Mouse (Mus musculus) CD4-positive helper T cell, adult 2 months (primary cell): ENCODE results near the gene Yjefn3.
"Not testable (repeated sequence)": the region's sequence is repeated elsewhere in the genome, so short reads cannot be mapped to it uniquely, and the experiment has no call there.

ENCODE experiments used
- DNase-seq: peaks from one replicate; pipeline ENCODE4 v3.0.0-alpha.2; 2012; ENCODE audit warnings: low read depth, missing footprints, low spot score

Gene Yjefn3

DNA sequence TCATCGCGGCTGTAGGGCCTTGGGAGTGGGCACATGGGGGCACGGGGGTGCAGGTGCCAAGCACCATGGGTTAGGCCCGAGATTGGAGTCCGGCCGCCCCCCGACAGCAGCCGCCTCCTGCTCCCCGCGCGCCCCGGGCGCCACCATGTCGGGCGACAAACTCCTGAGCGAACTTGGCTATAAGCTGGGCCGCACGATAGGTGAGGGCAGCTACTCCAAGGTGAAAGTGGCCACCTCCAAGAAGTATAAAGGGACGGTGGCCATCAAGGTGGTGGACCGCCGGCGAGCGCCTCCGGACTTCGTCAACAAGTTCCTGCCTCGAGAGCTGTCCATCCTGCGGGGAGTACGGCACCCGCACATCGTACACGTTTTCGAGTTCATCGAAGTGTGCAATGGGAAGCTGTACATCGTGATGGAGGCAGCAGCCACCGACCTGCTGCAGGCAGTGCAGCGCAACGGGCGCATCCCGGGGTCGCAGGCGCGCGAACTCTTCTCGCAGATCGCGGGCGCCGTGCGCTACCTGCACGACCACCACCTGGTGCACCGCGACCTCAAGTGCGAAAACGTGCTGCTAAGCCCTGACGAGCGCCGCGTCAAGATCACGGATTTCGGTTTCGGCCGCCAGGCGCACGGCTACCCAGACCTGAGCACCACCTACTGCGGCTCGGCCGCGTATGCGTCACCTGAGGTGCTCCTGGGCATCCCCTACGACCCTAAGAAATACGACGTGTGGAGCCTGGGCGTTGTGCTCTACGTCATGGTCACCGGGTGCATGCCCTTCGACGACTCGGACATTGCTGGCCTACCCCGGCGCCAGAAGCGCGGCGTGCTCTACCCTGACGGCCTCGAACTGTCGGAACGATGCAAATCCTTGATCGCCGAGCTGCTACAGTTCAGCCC, at the start of gene Yjefn3, which contains the start of the genes Tssk6 and Ndufa13:
TSS of gene Yjefn3 (minus strand) at position 550 of the 900 bp plus-strand sequence.
TSS of gene Tssk6 (plus strand) at position 22 of the 900 bp plus-strand sequence.
TSS of gene Ndufa13 (minus strand) at position 396 of the 900 bp plus-strand sequence.
- peak; percentile 84 for DNase-seq

GRCm38 (mm10) chr8:69950300-69950699, 47.8 kb upstream of the Yjefn3 start:
- no peak for DNase-seq

DNA sequence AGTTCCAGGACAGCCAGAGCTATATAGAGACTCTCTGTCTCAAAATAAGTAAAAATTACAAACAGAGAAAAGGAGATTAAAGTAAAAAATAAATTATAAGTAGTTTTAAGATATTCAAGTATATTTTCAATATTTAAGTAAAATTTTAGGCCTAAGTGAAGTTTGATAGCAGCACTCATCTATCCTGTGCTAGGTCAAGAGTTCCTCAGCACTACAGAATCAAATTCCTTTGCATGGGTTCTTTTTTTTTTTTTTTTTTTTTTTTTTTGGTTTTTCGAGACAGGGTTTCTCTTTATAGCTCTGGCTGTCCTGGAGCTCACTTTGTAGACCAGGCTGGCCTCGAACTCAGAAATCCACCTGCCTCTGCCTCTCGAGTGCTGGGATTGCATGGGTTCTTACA, 40.0 kb upstream of the Yjefn3 start:
- not testable (repeated sequence) for DNase-seq

GRCm38 (mm10) chr8:69940386-69940785, 37.9 kb upstream of the Yjefn3 start:
- peak; percentile 24 for DNase-seq

- DNase-seq = no peak
Observed at GRCm38 (mm10) chr8:69939633-69940032, 37.1 kb upstream of the Yjefn3 start.

- DNase-seq = peak; percentile 48
Observed at GRCm38 (mm10) chr8:69938245-69938982, 35.9 kb upstream of the Yjefn3 start.

- DNase-seq = peak; percentile 43
Observed at GRCm38 (mm10) chr8:69937466-69937865, 35.0 kb upstream of the Yjefn3 start.

- DNase-seq = no peak
Observed at GRCm38 (mm10) chr8:69936050-69936794, 33.7 kb upstream of the Yjefn3 start.

GRCm38 (mm10) chr8:69935431-69935830, 32.9 kb upstream of the Yjefn3 start:
- no peak for DNase-seq

- no peak for DNase-seq
Observed at GRCm38 (mm10) chr8:69934582-69934981, 32.1 kb upstream of the Yjefn3 start.

GRCm38 (mm10) chr8:69933811-69934210, 31.3 kb upstream of the Yjefn3 start:
- DNase-seq = peak; percentile 50

DNA sequence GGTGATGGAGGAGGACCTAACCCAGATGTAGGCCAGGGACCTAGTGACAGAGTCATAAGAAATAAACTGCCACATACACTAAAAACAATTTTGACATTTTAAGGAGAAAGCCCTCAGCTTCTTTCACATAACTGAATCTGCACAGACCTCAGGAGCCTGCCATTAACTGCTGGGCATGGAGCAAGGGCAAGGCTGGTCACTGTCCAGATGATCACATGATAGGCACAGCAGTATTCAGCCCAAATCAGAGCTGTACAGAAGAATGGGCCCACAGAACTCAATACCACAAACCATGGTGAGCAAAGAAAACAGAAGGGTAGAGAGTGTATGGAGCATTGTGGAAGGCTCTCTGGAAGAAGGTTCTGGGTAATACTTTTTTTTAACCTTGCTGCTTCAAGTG, 24.4 kb upstream of the Yjefn3 start:
- no peak for DNase-seq

DNA sequence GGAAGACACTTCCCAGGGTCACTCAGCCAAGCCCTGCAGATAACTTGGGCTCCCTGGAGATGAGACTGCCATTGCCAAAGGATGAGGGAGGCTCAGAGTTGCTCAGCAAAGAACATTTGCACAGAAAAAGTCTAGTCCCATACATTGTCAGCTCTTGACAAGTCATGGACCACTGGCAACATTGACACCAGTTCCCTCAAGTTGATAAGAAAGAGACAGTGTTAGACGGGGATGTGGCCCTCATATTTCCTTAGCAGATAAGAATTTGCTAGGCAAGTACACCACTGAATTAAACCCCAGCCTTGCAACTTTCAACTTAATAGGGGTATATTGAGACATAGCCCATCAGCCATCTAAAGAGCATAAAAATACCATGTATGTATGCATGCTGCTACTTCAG, 21.5 kb upstream of the Yjefn3 start:
- no peak for DNase-seq

DNA sequence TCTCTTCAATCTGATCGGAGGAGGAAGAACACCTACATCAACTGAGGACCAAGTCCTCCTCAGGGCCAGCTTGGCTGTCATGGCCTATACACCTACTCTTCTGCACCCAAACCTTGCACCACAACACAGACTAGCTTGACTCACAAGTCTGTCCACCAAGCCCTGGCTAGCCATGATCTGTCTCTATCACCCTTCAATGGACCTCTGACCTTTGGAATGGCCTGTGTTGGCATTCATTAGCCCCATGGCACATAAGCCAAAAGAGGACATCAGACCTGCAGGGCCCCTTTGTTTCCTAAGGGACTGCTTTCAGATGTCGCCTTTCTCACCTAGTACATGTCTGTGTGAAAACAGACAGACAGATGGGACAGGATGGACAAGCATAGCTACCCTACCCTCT, 18.6 kb upstream of the Yjefn3 start:
- DNase-seq = no peak

DNA sequence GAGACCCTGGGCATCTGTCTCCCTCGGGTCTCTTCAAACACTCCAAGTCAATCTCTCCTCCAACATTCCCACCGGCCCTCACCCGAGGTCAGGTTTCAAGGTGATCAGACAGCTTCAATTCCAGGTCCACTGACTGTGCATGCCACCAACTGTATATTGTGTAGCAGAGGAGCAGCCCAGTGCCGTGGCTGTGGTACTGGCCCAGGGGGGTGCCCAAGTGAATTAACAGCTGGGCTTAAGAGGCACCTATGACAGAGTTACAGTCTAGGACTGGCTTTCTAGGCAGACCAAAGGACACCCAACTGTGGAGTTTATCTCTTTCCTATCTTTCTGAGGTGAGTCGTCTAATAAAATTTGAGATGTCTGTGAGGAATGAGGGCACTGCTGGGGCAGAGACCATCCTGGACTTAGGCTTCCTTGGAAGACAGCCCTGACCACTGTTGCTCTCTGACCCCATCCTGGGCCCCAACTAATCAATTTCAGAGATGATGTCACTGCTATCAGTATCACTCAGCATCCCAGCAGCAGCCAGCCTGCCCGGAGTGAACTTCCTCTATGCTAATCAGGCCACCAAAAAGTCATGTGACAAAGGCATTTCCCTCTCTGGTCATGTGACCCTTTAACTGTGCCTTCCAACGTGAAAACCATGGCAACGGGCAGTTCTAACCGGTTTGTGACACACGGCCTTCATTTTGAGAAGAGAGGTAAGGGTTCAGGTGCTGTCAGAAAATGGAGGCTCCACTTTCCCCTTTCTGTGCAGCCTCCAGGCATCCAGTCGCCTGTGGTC, 17.6 kb upstream of the Yjefn3 start:
- peak; percentile 94 for DNase-seq

DNA sequence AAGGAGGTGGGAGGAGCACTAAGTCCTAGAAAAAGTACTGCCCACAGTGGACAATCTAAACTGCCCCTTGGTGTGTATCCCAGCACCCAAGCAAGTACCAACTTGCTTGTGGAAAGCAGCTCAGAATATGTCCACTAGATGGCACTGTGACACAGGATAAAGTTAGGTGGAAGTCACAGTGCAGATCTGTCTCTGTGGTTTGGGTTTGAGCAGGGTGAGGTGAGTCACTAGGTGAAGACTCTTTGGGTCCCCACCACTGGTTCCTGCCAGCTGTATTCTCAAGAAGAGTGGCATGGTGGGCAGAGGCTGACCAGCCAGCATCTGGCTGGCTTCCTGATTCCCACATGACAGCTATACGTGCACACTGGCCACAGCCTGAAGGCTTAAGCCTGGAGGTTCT, 16.5 kb upstream of the Yjefn3 start:
- peak; percentile 92 for DNase-seq

DNA sequence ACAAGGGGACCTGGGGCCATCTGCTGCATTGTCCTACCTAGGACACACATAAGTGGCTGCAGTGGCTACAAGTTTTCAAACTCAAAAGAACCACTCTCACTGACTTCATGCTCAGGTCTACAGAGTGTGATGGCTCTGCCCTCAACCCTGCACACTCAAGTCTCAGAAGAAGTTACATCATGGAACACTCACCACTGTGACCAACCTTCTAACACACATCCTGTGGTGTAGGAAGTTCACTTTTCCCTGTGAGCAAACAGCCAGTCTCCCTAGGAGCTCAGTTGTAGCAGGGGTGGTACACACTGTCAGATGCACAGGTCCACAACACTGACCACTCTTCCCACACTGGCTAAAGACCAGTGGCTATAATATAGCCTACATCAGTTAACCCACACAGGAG, 16.0 kb upstream of the Yjefn3 start:
- DNase-seq = peak; percentile 65

DNA sequence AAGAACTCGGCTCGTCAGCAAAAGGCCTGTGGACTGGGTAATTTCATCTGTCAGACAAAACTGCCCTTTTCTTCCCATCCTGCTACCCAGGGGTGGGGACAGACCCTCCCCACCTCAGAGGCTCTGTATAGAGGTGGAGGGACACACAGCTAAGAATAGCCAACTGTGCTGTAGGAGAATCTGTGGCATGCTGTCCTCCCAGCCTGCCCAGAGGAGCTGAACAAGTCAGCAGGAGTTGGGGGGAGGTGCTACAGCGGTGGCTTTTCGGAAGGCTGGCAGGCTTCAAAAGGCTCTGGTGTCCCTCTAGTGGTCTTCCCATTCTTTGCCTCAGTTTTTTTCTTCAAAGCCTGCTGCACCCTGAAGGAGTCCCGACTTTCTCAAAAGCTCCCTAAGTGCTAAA, 13.2 kb upstream of the Yjefn3 start:
- DNase-seq = no peak

GRCm38 (mm10) chr8:69914526-69914925, 12.0 kb upstream of the Yjefn3 start:
- DNase-seq = no peak

GRCm38 (mm10) chr8:69912478-69913074, 10.1 kb upstream of the Yjefn3 start:
- no peak for DNase-seq

- no peak for DNase-seq
Observed at GRCm38 (mm10) chr8:69911917-69912316, 9.4 kb upstream of the Yjefn3 start.
